Comparison of ENCODE assay signal across 8 mouse cellular contexts in the genomic region with DNA sequence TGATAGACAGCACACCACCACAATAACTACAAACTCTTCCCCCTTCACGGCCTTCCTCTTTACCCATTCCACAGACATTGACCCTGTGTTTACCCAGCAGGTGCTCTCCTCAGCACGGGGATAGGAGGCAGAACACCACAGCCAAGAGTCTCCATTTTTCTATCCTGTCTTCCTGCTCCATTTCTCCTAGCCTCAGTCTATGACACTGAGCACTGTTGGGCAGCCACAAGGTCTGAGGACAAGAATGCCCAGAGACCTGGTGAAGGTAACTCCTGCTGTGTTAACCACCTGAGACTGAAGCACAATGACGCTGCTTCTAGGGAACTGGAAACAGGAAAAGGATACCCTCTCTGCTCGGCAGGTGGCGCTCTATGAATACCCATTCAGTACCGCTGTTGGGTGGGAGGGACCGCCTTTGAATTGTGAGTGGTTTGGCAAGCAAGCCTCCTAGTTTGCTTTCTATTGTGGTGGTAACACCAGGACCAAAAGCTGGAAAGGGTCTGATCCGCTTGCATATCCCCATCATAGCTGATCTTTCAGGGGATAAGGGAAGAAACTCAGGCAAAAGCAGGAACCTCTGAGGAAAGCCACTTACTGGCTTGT. TPM values are rescaled to one million over a fixed set of nuclear protein-coding genes. Genes with fewer than 3 reads are reported as not detected.
DNase-seq lines count a peak whose midpoint lies in the region; ATAC-seq and TF ChIP-seq lines count a peak whose summit lies in the region.

No protein-coding gene starts in this region.

- intact Hi-C loops in left cerebral cortex, postnatal 36 days (cut with DNase I): loop anchor here (10.0 kb wide), 2 partner anchors 188 to 518 kb away; no protein-coding TSS in a partner anchor

- 47% methylated on average over 8 of the region's 8 CpGs for WGBS in kidney, embryonic 14.5 days
- WGBS in intestine, embryonic 14.5 days: 46% methylated on average over 8 of the region's 8 CpGs
- WGBS in midbrain, postnatal 0 days: 45% methylated on average over 8 of the region's 8 CpGs

- peak; percentile 77 for DNase-seq in kidney, adult 18-20 months
- peak; percentile 72 for DNase-seq in cerebellum, adult 9-10 months
- DNase-seq in frontal cortex, adult 2 months (ENCODE audit: extremely low spot score in 1 of 2, low spot score in 1 of 2): peak; percentile 46 to 90
- peak; percentile 83 for DNase-seq in intestine, embryonic 14.5 days (ENCODE audit: low spot score)
- peak; percentile 66 to 73 for DNase-seq in left cerebral cortex, postnatal 36 days (ENCODE audit: low spot score in 2 of 2)
- peak; percentile 83 for DNase-seq in midbrain, postnatal 0 days (ENCODE audit: low spot score)
- DNase-seq in spleen, postnatal 36 days (ENCODE audit: low spot score in 2 of 2): peak; percentile 53 to 61

- no peak overlapping the region for H3K9ac ChIP-seq in kidney, embryonic 14.5 days (ENCODE audit: low read depth, low read length)
- no peak overlapping the region for H3K9ac ChIP-seq in intestine, embryonic 14.5 days (ENCODE audit: low read length)
- H3K9ac ChIP-seq in midbrain, postnatal 0 days (replicated peaks; ENCODE audit: low read length, poor library complexity, severe bottlenecking): no peak overlapping the region

- ATAC-seq in kidney, embryonic 14.5 days (ENCODE audit: low FRiP score, low TSS enrichment): no peak
- no peak for ATAC-seq in intestine, embryonic 14.5 days (replicated peaks; ENCODE audit: low FRiP score, low TSS enrichment, low read depth)
- no peak for ATAC-seq in midbrain, postnatal 0 days (ENCODE audit: low FRiP score)

- peak; percentile 82 for TF ChIP-seq CTCF in midbrain, postnatal 0 days (IDR thresholded peaks at IDR 0.05)

- no peak overlapping the region for H3K4me2 ChIP-seq in kidney, embryonic 14.5 days (replicated peaks; ENCODE audit: low read depth, low read length)
- no peak overlapping the region for H3K4me2 ChIP-seq in intestine, embryonic 14.5 days (ENCODE audit: low read length)
- H3K4me2 ChIP-seq in midbrain, postnatal 0 days (ENCODE audit: low read depth, low read length, poor library complexity, severe bottlenecking): no peak overlapping the region

- no peaks in the 10 kb centered on the region for H3K4me1 ChIP-seq in kidney, embryonic 14.5 days (ENCODE audit: control insufficient read depth, insufficient read depth, low read length)
- no peaks in the 10 kb centered on the region for H3K4me1 ChIP-seq in intestine, embryonic 14.5 days (replicated peaks; ENCODE audit: control insufficient read depth, insufficient read depth, low read length)
- no peaks in the 10 kb centered on the region for H3K4me1 ChIP-seq in midbrain, postnatal 0 days (ENCODE audit: insufficient read depth, low read length)

- H3K27ac ChIP-seq in kidney, embryonic 14.5 days (ENCODE audit: low read depth, low read length): no peak overlapping the region
- H3K27ac ChIP-seq in intestine, embryonic 14.5 days (ENCODE audit: low read depth): no peak overlapping the region
- H3K27ac ChIP-seq in midbrain, postnatal 0 days (ENCODE audit: low read depth, low read length): no peak overlapping the region

- no peaks in the 10 kb centered on the region for H3K9me3 ChIP-seq in kidney, embryonic 14.5 days (ENCODE audit: control insufficient read depth, low read length)
- H3K9me3 ChIP-seq in intestine, embryonic 14.5 days (ENCODE audit: control insufficient read depth, low read length): no peaks in the 10 kb centered on the region
- no peaks in the 10 kb centered on the region for H3K9me3 ChIP-seq in midbrain, postnatal 0 days (ENCODE audit: low read length)

- H3K36me3 ChIP-seq in kidney, embryonic 14.5 days (ENCODE audit: control insufficient read depth, insufficient read depth, low read length): peaks cover 73% of the 10 kb centered on the region
- peaks cover 76% of the 10 kb centered on the region for H3K36me3 ChIP-seq in intestine, embryonic 14.5 days (ENCODE audit: control insufficient read depth, insufficient read depth, low read length)
- peaks cover 54% of the 10 kb centered on the region for H3K36me3 ChIP-seq in midbrain, postnatal 0 days (ENCODE audit: insufficient read depth, low read length)

- no peak overlapping the region for H3K4me3 ChIP-seq in kidney, embryonic 14.5 days (ENCODE audit: low read length)
- H3K4me3 ChIP-seq in intestine, embryonic 14.5 days (ENCODE audit: low read depth, low read length): no peak overlapping the region
- no peak overlapping the region for H3K4me3 ChIP-seq in midbrain, postnatal 0 days (ENCODE audit: low read depth, low read length)

- H3K27me3 ChIP-seq in kidney, embryonic 14.5 days (ENCODE audit: control insufficient read depth, insufficient read depth, low read length): no peaks in the 10 kb centered on the region
- H3K27me3 ChIP-seq in intestine, embryonic 14.5 days (replicated peaks; ENCODE audit: control insufficient read depth, insufficient read depth, low read length): no peaks in the 10 kb centered on the region
- no peaks in the 10 kb centered on the region for H3K27me3 ChIP-seq in midbrain, postnatal 0 days (ENCODE audit: insufficient read depth, low read length)

RNA-seq across cellular contexts. Expression of a gene that starts 13.4 kb away (rescaled TPM):
- 50.9 and 63.5 TPM in 2 replicates for polyA plus RNA-seq in kidney, embryonic 14.5 days (2014; fragmentation: Nextera tagmentation; extraction: Ambion mirVana)
- polyA plus RNA-seq in frontal cortex, adult 2 months (2012; rRNA removed): 50.5 and 51.8 TPM in 2 replicates
- 43.7 and 52.3 TPM in 2 replicates for polyA plus RNA-seq in intestine, embryonic 14.5 days (2014; fragmentation: Nextera tagmentation; extraction: Ambion mirVana)
- 10 to 100 TPM; 39.6 to 45.3 TPM for total RNA-seq in left cerebral cortex, postnatal 36 days (2021)
- total RNA-seq in midbrain, postnatal 0 days (2014; rRNA removed): 39.9 and 41.5 TPM in 2 replicates
- polyA plus RNA-seq in midbrain, postnatal 0 days (2015; fragmentation: Nextera tagmentation; extraction: Ambion mirVana): 33.1 and 33.3 TPM in 2 replicates

RNA-seq across cellular contexts. Expression of a gene that starts 14.2 kb away (rescaled TPM):
- polyA plus RNA-seq in kidney, embryonic 14.5 days (2014; fragmentation: Nextera tagmentation; extraction: Ambion mirVana): 29.1 and 31.8 TPM in 2 replicates
- 16.4 and 18.1 TPM in 2 replicates for polyA plus RNA-seq in frontal cortex, adult 2 months (2012; rRNA removed)
- 22.3 and 22.8 TPM in 2 replicates for polyA plus RNA-seq in intestine, embryonic 14.5 days (2014; fragmentation: Nextera tagmentation; extraction: Ambion mirVana)
- total RNA-seq in left cerebral cortex, postnatal 36 days (2021): 10 to 100 TPM; 33.8 to 34.9 TPM
- 29.4 and 33.1 TPM in 2 replicates for total RNA-seq in midbrain, postnatal 0 days (2014; rRNA removed)
- polyA plus RNA-seq in midbrain, postnatal 0 days (2015; fragmentation: Nextera tagmentation; extraction: Ambion mirVana): 25.8 and 26.3 TPM in 2 replicates

RNA-seq across cellular contexts. Expression of a gene that starts 21.9 kb away (rescaled TPM):
- 90.5 and 121 TPM in 2 replicates for polyA plus RNA-seq in kidney, embryonic 14.5 days (2014; fragmentation: Nextera tagmentation; extraction: Ambion mirVana)
- 39.2 and 45.8 TPM in 2 replicates for polyA plus RNA-seq in frontal cortex, adult 2 months (2012; rRNA removed)
- polyA plus RNA-seq in intestine, embryonic 14.5 days (2014; fragmentation: Nextera tagmentation; extraction: Ambion mirVana): 97.9 and 117 TPM in 2 replicates
- total RNA-seq in left cerebral cortex, postnatal 36 days (2021): 10 to 100 TPM; 16.2 to 22.4 TPM
- 15.1 and 25.5 TPM in 2 replicates for total RNA-seq in midbrain, postnatal 0 days (2014; rRNA removed)
- polyA plus RNA-seq in midbrain, postnatal 0 days (2015; fragmentation: Nextera tagmentation; extraction: Ambion mirVana): 13.2 and 15.1 TPM in 2 replicates
